ENCODE assay signal across 12 mouse cellular contexts in genomic region chr5:24869796-24870289, GRCm38 (mm10). TPM values are rescaled to one million over a fixed set of nuclear protein-coding genes. Genes with fewer than 3 reads are reported as not detected.
DNase-seq lines count a peak whose midpoint lies in the region; ATAC-seq and TF ChIP-seq lines count a peak whose summit lies in the region.
"Had no signal": no experiment of that assay in that cellular context is flagged by ENCODE, and none has a peak within 500 bp of the region (broad histone marks: within the 10 kb centered on the region; RNA-seq: fewer than 3 reads in every experiment).

No protein-coding gene starts in this region.

- no peak overlapping the region for H3K4me3 ChIP-seq in heart, embryonic 11.5 days (ENCODE audit: low read depth, low read length)
- H3K4me3 ChIP-seq in E14TG2a.4 (replicated peaks; ENCODE audit: low read length), result 0 out of 2 replicates have a peak overlapping the region, but pooled peaks have one; percentile 27
- H3K4me3 ChIP-seq in forebrain, embryonic 10.5 days, result no peak overlapping the region
- peak overlapping the region; percentile 33 for H3K4me3 ChIP-seq in liver, embryonic 16.5 days (ENCODE audit: low read depth, low read length)
- H3K4me3 ChIP-seq: neural tube, embryonic 13.5 days had no signal

- H3K4me2 ChIP-seq in heart, embryonic 11.5 days, result peak overlapping the region; percentile 19; the same call in 1 of the 2 replicates
- H3K4me2 ChIP-seq in liver, embryonic 16.5 days (ENCODE audit: low read depth, low read length), result peak overlapping the region; percentile 56
- H3K4me2 ChIP-seq: neural tube, embryonic 13.5 days had no signal

- no peaks in the 10 kb centered on the region for H3K9me3 ChIP-seq in heart, embryonic 11.5 days (replicated peaks; ENCODE audit: control insufficient read depth, low read length)
- H3K9me3 ChIP-seq in E14TG2a.4 (ENCODE audit: low read length), result no peaks in the 10 kb centered on the region
- peaks cover 4% of the 10 kb centered on the region; the same call in 1 of the 2 replicates for H3K9me3 ChIP-seq in forebrain, embryonic 10.5 days
- no peaks in the 10 kb centered on the region for H3K9me3 ChIP-seq in liver, embryonic 16.5 days (replicated peaks; ENCODE audit: control insufficient read depth, low read length)
- H3K9me3 ChIP-seq: neural tube, embryonic 13.5 days had no signal

- WGBS in heart, embryonic 11.5 days (ENCODE audit: insufficient replicate concordance), result 50% methylated on average over 11 of the region's 11 CpGs
- 75% methylated on average over 11 of the region's 11 CpGs for WGBS in forebrain, embryonic 10.5 days
- 31% methylated on average over 11 of the region's 11 CpGs for WGBS in liver, embryonic 16.5 days (ENCODE audit: insufficient replicate concordance)

- peaks cover 21% of the 10 kb centered on the region for H3K36me3 ChIP-seq in heart, embryonic 11.5 days (ENCODE audit: control insufficient read depth, insufficient read depth, low read length)
- H3K36me3 ChIP-seq in E14TG2a.4 (ENCODE audit: insufficient read depth, low read length), result peaks cover 10% of the 10 kb centered on the region
- H3K36me3 ChIP-seq in forebrain, embryonic 10.5 days (replicated peaks), result peaks cover 63% of the 10 kb centered on the region
- no peaks in the 10 kb centered on the region; the same call in 1 of the 2 replicates for H3K36me3 ChIP-seq in liver, embryonic 16.5 days (ENCODE audit: control insufficient read depth, insufficient read depth)

- peak; percentile 57 for ATAC-seq in heart, embryonic 11.5 days (replicated peaks; ENCODE audit: insufficient number of reproducible peaks, low FRiP score, low TSS enrichment)
- peak; percentile 90 for ATAC-seq in liver, embryonic 16.5 days (ENCODE audit: low read depth)

- H3K9ac ChIP-seq in heart, embryonic 11.5 days (ENCODE audit: low read depth, low read length), result no peak overlapping the region
- H3K9ac ChIP-seq in liver, embryonic 16.5 days (ENCODE audit: low read depth, low read length), result peak overlapping the region; percentile 33; the same call in 1 of the 2 replicates
- H3K9ac ChIP-seq: neural tube, embryonic 13.5 days had no signal

- H3K27me3 ChIP-seq in heart, embryonic 11.5 days (ENCODE audit: control insufficient read depth, insufficient read depth, low read length), result no peaks in the 10 kb centered on the region
- no peaks in the 10 kb centered on the region for H3K27me3 ChIP-seq in E14TG2a.4 (ENCODE audit: insufficient read depth, low read length)
- H3K27me3 ChIP-seq in forebrain, embryonic 10.5 days (ENCODE audit: poor library complexity, severe bottlenecking), result no peaks in the 10 kb centered on the region
- H3K27me3 ChIP-seq in liver, embryonic 16.5 days (ENCODE audit: control insufficient read depth, insufficient read depth, low read depth, low read length), result no peaks in the 10 kb centered on the region
- H3K27me3 ChIP-seq: neural tube, embryonic 13.5 days had no signal

- no peak for TF ChIP-seq CTCF in E14TG2a.4 (conservative IDR thresholded peaks at IDR 0.05; ENCODE audit: low read length)

- H3K27ac ChIP-seq in heart, embryonic 11.5 days (ENCODE audit: low read depth, low read length), result no peak overlapping the region; the same call in 1 of the 2 replicates
- no peak overlapping the region for H3K27ac ChIP-seq in forebrain, embryonic 10.5 days
- H3K27ac ChIP-seq in liver, embryonic 16.5 days (ENCODE audit: low read length), result peak overlapping the region; percentile 56; the same call in 1 of the 2 replicates
- H3K27ac ChIP-seq: neural tube, embryonic 13.5 days had no signal

- no peak for DNase-seq in heart, adult 18-20 months
- DNase-seq in forebrain, embryonic 10.5 days (ENCODE audit: extremely low spot score, low spot score), result peak; percentile 23
- DNase-seq in adrenal gland, postnatal 14 days, result no peak
- DNase-seq in thymus, postnatal 25 days, result no peak
- no peak for DNase-seq in left cerebral cortex, postnatal 10 days (ENCODE audit: extremely low spot score in 1 of 2, low spot score in 2 of 2)
- DNase-seq: adrenal gland, adult 2 months; B cell, adult 2 months; kidney, adult 11 months had no signal

- no peaks in the 10 kb centered on the region for H3K4me1 ChIP-seq in heart, embryonic 11.5 days (ENCODE audit: control insufficient read depth, insufficient read depth, low read length)
- peaks cover 11% of the 10 kb centered on the region; the same call in 1 of the 2 replicates for H3K4me1 ChIP-seq in E14TG2a.4 (replicated peaks; ENCODE audit: low read depth, low read length)
- peaks cover 4% of the 10 kb centered on the region; the same call in 1 of the 2 replicates for H3K4me1 ChIP-seq in forebrain, embryonic 10.5 days
- H3K4me1 ChIP-seq in liver, embryonic 16.5 days (ENCODE audit: control insufficient read depth, low read depth, low read length), result peaks cover 19% of the 10 kb centered on the region
- H3K4me1 ChIP-seq: neural tube, embryonic 13.5 days had no signal

- intact Hi-C loops in left cerebral cortex, postnatal 10 days (cut with DNase I), result no loop called here

RNA-seq across cellular contexts. Expression of gene Rheb, which starts 27.4 kb away (rescaled TPM):
- 242 and 245 TPM in 2 replicates for polyA plus RNA-seq in heart, embryonic 11.5 days (2014; fragmentation: Nextera tagmentation; extraction: Ambion mirVana)
- total RNA-seq in heart, adult 18-20 months (2021), result 10 to 100 TPM; 82.6 to 85.7 TPM
- 164 and 189 TPM in 2 replicates for polyA plus RNA-seq in forebrain, embryonic 10.5 days (2016; fragmentation: Nextera tagmentation; extraction: Ambion mirVana)
- polyA plus RNA-seq in liver, embryonic 16.5 days (2015; fragmentation: Nextera tagmentation; extraction: Ambion mirVana), result 70.0 and 70.1 TPM in 2 replicates
- 68.6 and 76.1 TPM in 2 replicates for total RNA-seq in adrenal gland, postnatal 14 days (2021)
- 100 to 1,000 TPM; 121 to 123 TPM for total RNA-seq in left cerebral cortex, postnatal 10 days (2021)

Comparison
In these comparisons a context has a peak if more than half of its experiments do, and no peak if none do; other contexts are left out.
1. H3K4me3 ChIP-seq: peak in E14TG2a.4 (single experiment) and liver, embryonic 16.5 days (single experiment); none in heart, embryonic 11.5 days (single experiment) and forebrain, embryonic 10.5 days (single experiment).